ENCODE assay signal across 17 mouse cellular contexts in genomic region chr8:120034471-120034870, GRCm38 (mm10). TPM values are rescaled to one million over a fixed set of nuclear protein-coding genes. Genes with fewer than 3 reads are reported as not detected.
A peak's percentile ranks its signal among the peaks of the same experiment; 100 is the strongest.
DNase-seq lines count a peak whose midpoint lies in the region; ATAC-seq and TF ChIP-seq lines count a peak whose summit lies in the region.
"Had no signal": no experiment of that assay in that cellular context is flagged by ENCODE, and none has a peak within 500 bp of the region (broad histone marks: within the 10 kb centered on the region; RNA-seq: fewer than 3 reads in every experiment).

No protein-coding gene starts in this region.

- no peak overlapping the region for H3K4me2 ChIP-seq in forebrain, embryonic 12.5 days
- H3K4me2 ChIP-seq in forebrain, embryonic 14.5 days (ENCODE audit: low read length), result no peak overlapping the region
- no peak overlapping the region for H3K4me2 ChIP-seq in hindbrain, embryonic 11.5 days (replicated peaks; ENCODE audit: low read depth, low read length)
- H3K4me2 ChIP-seq in hindbrain, embryonic 14.5 days (replicated peaks), result no peak overlapping the region
- no peak overlapping the region for H3K4me2 ChIP-seq in liver, postnatal 0 days (ENCODE audit: low read depth, low read length)
- H3K4me2 ChIP-seq: intestine, embryonic 15.5 days; limb, embryonic 13.5 days; lung, embryonic 15.5 days had no signal

- no peak for DNase-seq in forebrain, embryonic 14.5 days (ENCODE audit: low spot score)
- peak; percentile 38 for DNase-seq in hindbrain, embryonic 11.5 days (ENCODE audit: low spot score)
- no peak for DNase-seq in hindbrain, embryonic 14.5 days (ENCODE audit: low spot score)
- DNase-seq in ovary, postnatal 36 days (ENCODE audit: low spot score), result peak; percentile 47
- DNase-seq in ovary, postnatal 14 days (ENCODE audit: low spot score), result no peak
- peak; percentile 30 for DNase-seq in testis, postnatal 14 days (ENCODE audit: low spot score)
- DNase-seq in liver, postnatal 0 days, result no peak
- DNase-seq: adrenal gland, postnatal 10 days; gastrocnemius, postnatal 14 days; heart, postnatal 14 days; kidney, postnatal 10 days; layer of hippocampus, postnatal 36 days; spleen, adult 18-20 months had no signal

- no peaks in the 10 kb centered on the region for H3K9me3 ChIP-seq in forebrain, embryonic 12.5 days
- H3K9me3 ChIP-seq in forebrain, embryonic 14.5 days (replicated peaks; ENCODE audit: control insufficient read depth, low read length), result no peaks in the 10 kb centered on the region
- H3K9me3 ChIP-seq in hindbrain, embryonic 11.5 days (ENCODE audit: control insufficient read depth, low read length), result no peaks in the 10 kb centered on the region
- no peaks in the 10 kb centered on the region for H3K9me3 ChIP-seq in hindbrain, embryonic 14.5 days (ENCODE audit: control insufficient read depth, low read length)
- H3K9me3 ChIP-seq in liver, postnatal 0 days (ENCODE audit: low read length), result no peaks in the 10 kb centered on the region
- H3K9me3 ChIP-seq: intestine, embryonic 15.5 days; limb, embryonic 13.5 days; lung, embryonic 15.5 days had no signal

- ATAC-seq in forebrain, embryonic 12.5 days (ENCODE audit: low FRiP score), result 0 out of 2 replicates have a peak, but pooled peaks have one; percentile 36
- no peak for ATAC-seq in forebrain, embryonic 14.5 days
- ATAC-seq in hindbrain, embryonic 11.5 days (ENCODE audit: low FRiP score), result no peak
- ATAC-seq in hindbrain, embryonic 14.5 days (ENCODE audit: low FRiP score), result no peak
- ATAC-seq in liver, postnatal 0 days, result no peak
- ATAC-seq: intestine, embryonic 15.5 days had no signal

- H3K27ac ChIP-seq in forebrain, embryonic 12.5 days, result 0 out of 2 replicates have a peak overlapping the region, but pooled peaks have one; percentile 53
- H3K27ac ChIP-seq in forebrain, embryonic 14.5 days (ENCODE audit: low read depth, low read length), result no peak overlapping the region
- H3K27ac ChIP-seq in hindbrain, embryonic 11.5 days (ENCODE audit: low read depth, low read length), result peak overlapping the region; percentile 30; the same call in 1 of the 2 replicates
- no peak overlapping the region for H3K27ac ChIP-seq in hindbrain, embryonic 14.5 days
- H3K27ac ChIP-seq in liver, postnatal 0 days (ENCODE audit: low read depth), result no peak overlapping the region
- H3K27ac ChIP-seq: intestine, embryonic 15.5 days; limb, embryonic 13.5 days; lung, embryonic 15.5 days had no signal

- no peak overlapping the region for H3K9ac ChIP-seq in forebrain, embryonic 12.5 days
- no peak overlapping the region for H3K9ac ChIP-seq in forebrain, embryonic 14.5 days (ENCODE audit: low read length)
- no peak overlapping the region for H3K9ac ChIP-seq in hindbrain, embryonic 11.5 days (ENCODE audit: low read depth, low read length)
- H3K9ac ChIP-seq in hindbrain, embryonic 14.5 days, result no peak overlapping the region
- H3K9ac ChIP-seq in liver, postnatal 0 days (replicated peaks), result no peak overlapping the region
- H3K9ac ChIP-seq: intestine, embryonic 15.5 days; limb, embryonic 13.5 days; lung, embryonic 15.5 days had no signal

- H3K36me3 ChIP-seq in forebrain, embryonic 12.5 days (replicated peaks), result no peaks in the 10 kb centered on the region
- no peaks in the 10 kb centered on the region for H3K36me3 ChIP-seq in forebrain, embryonic 14.5 days (ENCODE audit: control insufficient read depth, insufficient read depth, low read length)
- no peaks in the 10 kb centered on the region for H3K36me3 ChIP-seq in hindbrain, embryonic 11.5 days (ENCODE audit: control insufficient read depth, insufficient read depth, low read length)
- H3K36me3 ChIP-seq in hindbrain, embryonic 14.5 days (replicated peaks; ENCODE audit: control insufficient read depth, insufficient read depth), result no peaks in the 10 kb centered on the region
- H3K36me3 ChIP-seq in liver, postnatal 0 days (replicated peaks; ENCODE audit: insufficient read depth, low read length), result no peaks in the 10 kb centered on the region
- H3K36me3 ChIP-seq: intestine, embryonic 15.5 days; limb, embryonic 13.5 days; lung, embryonic 15.5 days had no signal

- no peak for TF ChIP-seq CTCF in liver, postnatal 0 days (IDR thresholded peaks at IDR 0.05; ENCODE audit: low read depth)

- no peak for TF ChIP-seq EP300 in liver, postnatal 0 days (IDR thresholded peaks at IDR 0.05; ENCODE audit: low read depth)

- no peaks in the 10 kb centered on the region for H3K27me3 ChIP-seq in forebrain, embryonic 12.5 days
- no peaks in the 10 kb centered on the region for H3K27me3 ChIP-seq in forebrain, embryonic 14.5 days (replicated peaks; ENCODE audit: control insufficient read depth, insufficient read depth, low read length)
- no peaks in the 10 kb centered on the region for H3K27me3 ChIP-seq in hindbrain, embryonic 11.5 days (ENCODE audit: control insufficient read depth, insufficient read depth, low read length)
- no peaks in the 10 kb centered on the region for H3K27me3 ChIP-seq in hindbrain, embryonic 14.5 days (ENCODE audit: control insufficient read depth, insufficient read depth, low read length)
- H3K27me3 ChIP-seq in liver, postnatal 0 days (ENCODE audit: insufficient read depth, low read length), result no peaks in the 10 kb centered on the region
- H3K27me3 ChIP-seq: intestine, embryonic 15.5 days; limb, embryonic 13.5 days; lung, embryonic 15.5 days had no signal

- peaks cover 10% of the 10 kb centered on the region for H3K4me1 ChIP-seq in forebrain, embryonic 12.5 days
- no peaks in the 10 kb centered on the region for H3K4me1 ChIP-seq in forebrain, embryonic 14.5 days (ENCODE audit: control insufficient read depth, insufficient read depth, low read length)
- no peaks in the 10 kb centered on the region; the same call in 1 of the 2 replicates for H3K4me1 ChIP-seq in hindbrain, embryonic 11.5 days (replicated peaks; ENCODE audit: control insufficient read depth, insufficient read depth, low read length)
- no peaks in the 10 kb centered on the region for H3K4me1 ChIP-seq in hindbrain, embryonic 14.5 days (replicated peaks; ENCODE audit: control insufficient read depth, insufficient read depth, low read length)
- H3K4me1 ChIP-seq in liver, postnatal 0 days (ENCODE audit: insufficient read depth), result peaks cover 4% of the 10 kb centered on the region; the same call in 1 of the 2 replicates

- no peak overlapping the region for H3K4me3 ChIP-seq in forebrain, embryonic 12.5 days (replicated peaks)
- H3K4me3 ChIP-seq in forebrain, embryonic 14.5 days (ENCODE audit: low read depth, low read length), result no peak overlapping the region
- no peak overlapping the region for H3K4me3 ChIP-seq in hindbrain, embryonic 11.5 days (ENCODE audit: low read depth, low read length)
- no peak overlapping the region for H3K4me3 ChIP-seq in hindbrain, embryonic 14.5 days (replicated peaks; ENCODE audit: low read length)
- H3K4me3 ChIP-seq in liver, postnatal 0 days (ENCODE audit: low read depth, low read length), result no peak overlapping the region
- H3K4me3 ChIP-seq: intestine, embryonic 15.5 days; limb, embryonic 13.5 days; lung, embryonic 15.5 days had no signal

- WGBS in forebrain, embryonic 12.5 days, result 24% methylated on average over 6 of the region's 6 CpGs
- 34% methylated on average over 6 of the region's 6 CpGs for WGBS in forebrain, embryonic 14.5 days
- 30% methylated on average over 6 of the region's 6 CpGs for WGBS in hindbrain, embryonic 11.5 days
- 32% methylated on average over 6 of the region's 6 CpGs for WGBS in hindbrain, embryonic 14.5 days
- WGBS in liver, postnatal 0 days (ENCODE audit: insufficient replicate concordance), result 72% methylated on average over 6 of the region's 6 CpGs

RNA-seq across cellular contexts. Expression of gene Crispld2, which starts 42.2 kb away (rescaled TPM):
- polyA plus RNA-seq in forebrain, embryonic 12.5 days (2016; fragmentation: Nextera tagmentation; extraction: Ambion mirVana), result 2.3 TPM in 2 replicates
- 0.79 and 0.95 TPM in 2 replicates for polyA plus RNA-seq in forebrain, embryonic 14.5 days (2014; fragmentation: Nextera tagmentation; extraction: Ambion mirVana)
- 2.1 and 2.6 TPM in 2 replicates for polyA plus RNA-seq in hindbrain, embryonic 11.5 days (2014; fragmentation: Nextera tagmentation; extraction: Ambion mirVana)
- 1.4 and 2.0 TPM in 2 replicates for polyA plus RNA-seq in hindbrain, embryonic 14.5 days (2014; fragmentation: Nextera tagmentation; extraction: Ambion mirVana)
- 2.1 and 2.5 TPM in 2 replicates for polyA plus RNA-seq in liver, postnatal 0 days (2015; fragmentation: Nextera tagmentation; extraction: Ambion mirVana)

Comparison
In these comparisons a context has a peak if more than half of its experiments do, and no peak if none do; other contexts are left out.
1. H3K27ac ChIP-seq: peak in forebrain, embryonic 12.5 days (single experiment) and hindbrain, embryonic 11.5 days (single experiment); none in forebrain, embryonic 14.5 days (single experiment), hindbrain, embryonic 14.5 days (single experiment) and liver, postnatal 0 days (single experiment).
2. DNase-seq: peak in hindbrain, embryonic 11.5 days (single experiment), ovary, postnatal 36 days (single experiment) and testis, postnatal 14 days (single experiment); none in forebrain, embryonic 14.5 days (single experiment), hindbrain, embryonic 14.5 days (single experiment), ovary, postnatal 14 days (single experiment) and liver, postnatal 0 days (single experiment).